Mouse (Mus musculus) brain, embryonic 14.5 days (tissue): Measurements from ENCODE around the gene Ube4b.

Experiments used
- CTCF ChIP-seq: fragments of 200-500 bp; IDR thresholded peaks from 2 replicates; pipeline ENCODE4 v1.5.1; 2012; ENCODE audit warnings: inconsistent platforms, mild to moderate bottlenecking, moderate library complexity, borderline replicate concordance; ENCODE audit not compliant: insufficient read depth, insufficient read length; ENCODE audit errors: extremely low read depth
- POLR2A ChIP-seq: fragments of 200-500 bp; IDR thresholded peaks from 2 replicates; pipeline ENCODE4 v1.6.1; 2012; ENCODE audit warnings: mild to moderate bottlenecking, inconsistent platforms, borderline replicate concordance; ENCODE audit not compliant: poor library complexity, insufficient read depth, insufficient read length, severe bottlenecking; ENCODE audit errors: extremely low read depth

GRCm38 (mm10) chr4:149323730-149324129, 102.8 kb downstream of the Ube4b start:
- TF ChIP-seq POLR2A (no peak), CTCF (no peak)
